Mouse (Mus musculus): ENCODE measurements at regions not wholly inside any gene's neighbourhood (a gene's known extent, or its start where the extent isn't known, plus 50 kb on each side); places are given as distances from the start of the nearest gene placed in this dataset.
A peak's percentile ranks its signal among the peaks of the same experiment; 100 is the strongest.

GRCm38 (mm10) chr8:66568861-66569260 is 57.3 kb downstream of the Tktl2 start:
- TF ChIP-seq CTCF (IDR thresholded peaks at IDR 0.05; ENCODE audit: extremely low read depth, insufficient read length, insufficient replicate concordance, low read depth, low read length) = no peak
- no peak for TF ChIP-seq POLR2A (IDR thresholded peaks at IDR 0.05; ENCODE audit: low read depth, low read length)
- Histone ChIP-seq H3K4me3 (ENCODE audit: low read depth, low read length) (no peak overlapping the region), H3K4me1 (ENCODE audit: control insufficient read depth, insufficient read depth, insufficient read length, low read length) (no peaks in the 10 kb centered on the region), H3K36me3 (ENCODE audit: control insufficient read depth, insufficient read depth, low read length) (no peaks in the 10 kb centered on the region), H3K27me3 (ENCODE audit: control insufficient read depth, insufficient read depth, low read length) (no peaks in the 10 kb centered on the region), H3K27ac (ENCODE audit: insufficient read depth, low read depth, low read length) (no peak overlapping the region)
- 69% methylated on average over 3 of the region's 3 CpGs for WGBS

DNA sequence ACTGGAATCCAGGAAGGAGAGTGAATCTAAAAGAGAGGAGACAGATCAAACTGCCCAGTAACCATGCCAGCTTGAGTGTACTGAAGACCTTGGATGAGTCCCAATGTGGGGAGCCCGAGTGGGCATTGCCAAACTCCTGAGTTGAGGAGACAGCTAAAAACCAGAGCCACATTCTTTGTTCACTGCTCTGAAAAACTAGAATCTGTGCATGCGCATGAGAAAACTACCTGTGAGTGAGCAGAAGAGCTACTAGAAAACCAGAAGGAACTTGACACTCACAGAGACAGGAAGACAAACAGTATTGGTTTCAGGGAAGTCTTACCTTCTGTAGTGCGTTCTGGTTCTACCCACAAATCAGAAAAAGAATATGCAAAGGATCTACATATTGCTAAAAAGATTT is 74.6 kb downstream of the Tktl2 start:
- peak overlapping the region; percentile 67; the same call in 1 of the 2 replicates for H3K27ac ChIP-seq (ENCODE audit: insufficient read depth, low read depth, low read length)
- 86% methylated on average over 3 of the region's 3 CpGs for WGBS
- no peak overlapping the region for H3K4me3 ChIP-seq (ENCODE audit: low read depth, low read length)
- no peaks in the 10 kb centered on the region for H3K27me3 ChIP-seq (ENCODE audit: control insufficient read depth, insufficient read depth, low read length)
- no peaks in the 10 kb centered on the region for H3K4me1 ChIP-seq (ENCODE audit: control insufficient read depth, insufficient read depth, insufficient read length, low read length)
- no peaks in the 10 kb centered on the region for H3K36me3 ChIP-seq (ENCODE audit: control insufficient read depth, insufficient read depth, low read length)
- TF ChIP-seq CTCF (IDR thresholded peaks at IDR 0.05; ENCODE audit: extremely low read depth, insufficient read length, insufficient replicate concordance, low read depth, low read length) (no peak), POLR2A (IDR thresholded peaks at IDR 0.05; ENCODE audit: low read depth, low read length) (no peak)

- no peaks in the 10 kb centered on the region for H3K27me3 ChIP-seq (ENCODE audit: control insufficient read depth, insufficient read depth, low read length)
- H3K36me3 ChIP-seq (ENCODE audit: control insufficient read depth, insufficient read depth, low read length) = no peaks in the 10 kb centered on the region
- H3K27ac ChIP-seq (ENCODE audit: insufficient read depth, low read depth, low read length) = no peak overlapping the region
- H3K4me3 ChIP-seq (ENCODE audit: low read depth, low read length) = no peak overlapping the region
- H3K4me1 ChIP-seq (ENCODE audit: control insufficient read depth, insufficient read depth, insufficient read length, low read length) = no peaks in the 10 kb centered on the region
- no peak for TF ChIP-seq CTCF (IDR thresholded peaks at IDR 0.05; ENCODE audit: extremely low read depth, insufficient read length, insufficient replicate concordance, low read depth, low read length)
- no peak for TF ChIP-seq POLR2A (IDR thresholded peaks at IDR 0.05; ENCODE audit: low read depth, low read length)
- 62% methylated on average over 8 of the region's 8 CpGs for WGBS
Observed at GRCm38 (mm10) chr8:66586850-66587249, 75.3 kb downstream of the Tktl2 start.

- no peaks in the 10 kb centered on the region for H3K4me1 ChIP-seq (ENCODE audit: control insufficient read depth, insufficient read depth, insufficient read length, low read length)
- no peaks in the 10 kb centered on the region for H3K36me3 ChIP-seq (ENCODE audit: control insufficient read depth, insufficient read depth, low read length)
- TF ChIP-seq POLR2A (IDR thresholded peaks at IDR 0.05; ENCODE audit: low read depth, low read length) (no peak), CTCF (IDR thresholded peaks at IDR 0.05; ENCODE audit: extremely low read depth, insufficient read length, insufficient replicate concordance, low read depth, low read length) (no peak)
- WGBS = 81% methylated on average over 2 of the region's 2 CpGs
- no peaks in the 10 kb centered on the region for H3K27me3 ChIP-seq (ENCODE audit: control insufficient read depth, insufficient read depth, low read length)
- H3K4me3 ChIP-seq (ENCODE audit: low read depth, low read length) = no peak overlapping the region
- no peak overlapping the region for H3K27ac ChIP-seq (ENCODE audit: insufficient read depth, low read depth, low read length)
Observed at GRCm38 (mm10) chr8:66587272-66587671, 75.7 kb downstream of the Tktl2 start.

DNA sequence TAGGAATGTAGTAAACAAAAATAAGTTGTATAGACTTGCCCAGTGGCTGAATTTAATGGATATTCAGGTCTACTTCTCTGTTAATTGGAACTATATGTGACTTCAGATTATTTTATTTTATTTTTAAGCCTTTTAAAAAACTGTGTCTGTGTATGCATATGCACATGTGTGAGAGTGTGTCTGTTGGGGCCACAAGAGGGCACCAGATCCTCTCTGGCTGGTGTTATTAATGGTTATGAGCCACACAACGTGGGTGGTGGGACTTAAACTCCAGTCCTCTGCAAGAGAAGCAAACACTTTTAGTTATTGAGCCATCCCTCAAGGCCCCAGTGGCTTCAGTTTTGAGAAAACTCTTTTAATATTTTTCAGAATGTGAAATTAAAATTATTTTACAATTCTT is 77.9 kb downstream of the Tktl2 start:
- Histone ChIP-seq H3K36me3 (ENCODE audit: control insufficient read depth, insufficient read depth, low read length) (no peaks in the 10 kb centered on the region), H3K4me3 (ENCODE audit: low read depth, low read length) (no peak overlapping the region), H3K27ac (ENCODE audit: insufficient read depth, low read depth, low read length) (no peak overlapping the region), H3K27me3 (ENCODE audit: control insufficient read depth, insufficient read depth, low read length) (no peaks in the 10 kb centered on the region), H3K4me1 (ENCODE audit: control insufficient read depth, insufficient read depth, insufficient read length, low read length) (no peaks in the 10 kb centered on the region)
- 43% methylated on average over 1 of the region's 1 CpGs for WGBS
- TF ChIP-seq POLR2A (IDR thresholded peaks at IDR 0.05; ENCODE audit: low read depth, low read length) (no peak), CTCF (IDR thresholded peaks at IDR 0.05; ENCODE audit: extremely low read depth, insufficient read length, insufficient replicate concordance, low read depth, low read length) (no peak)

GRCm38 (mm10) chr8:66607194-66607593 is 80.7 kb downstream of the Npy5r start:
- Histone ChIP-seq H3K27ac (ENCODE audit: insufficient read depth, low read depth, low read length) (no peak overlapping the region), H3K4me1 (ENCODE audit: control insufficient read depth, insufficient read depth, insufficient read length, low read length) (no peaks in the 10 kb centered on the region), H3K36me3 (ENCODE audit: control insufficient read depth, insufficient read depth, low read length) (no peaks in the 10 kb centered on the region), H3K4me3 (ENCODE audit: low read depth, low read length) (no peak overlapping the region), H3K27me3 (ENCODE audit: control insufficient read depth, insufficient read depth, low read length) (no peaks in the 10 kb centered on the region)
- TF ChIP-seq CTCF (IDR thresholded peaks at IDR 0.05; ENCODE audit: extremely low read depth, insufficient read length, insufficient replicate concordance, low read depth, low read length) = no peak
- TF ChIP-seq POLR2A (IDR thresholded peaks at IDR 0.05; ENCODE audit: low read depth, low read length) = no peak
- 68% methylated on average over 5 of the region's 5 CpGs for WGBS

GRCm38 (mm10) chr8:66623361-66623760 is 64.6 kb downstream of the Npy5r start:
- no peak overlapping the region for H3K27ac ChIP-seq (ENCODE audit: insufficient read depth, low read depth, low read length)
- H3K4me1 ChIP-seq (ENCODE audit: control insufficient read depth, insufficient read depth, insufficient read length, low read length) = no peaks in the 10 kb centered on the region
- TF ChIP-seq CTCF (IDR thresholded peaks at IDR 0.05; ENCODE audit: extremely low read depth, insufficient read length, insufficient replicate concordance, low read depth, low read length) (no peak), POLR2A (IDR thresholded peaks at IDR 0.05; ENCODE audit: low read depth, low read length) (no peak)
- H3K27me3 ChIP-seq (ENCODE audit: control insufficient read depth, insufficient read depth, low read length) = no peaks in the 10 kb centered on the region
- no peaks in the 10 kb centered on the region for H3K36me3 ChIP-seq (ENCODE audit: control insufficient read depth, insufficient read depth, low read length)
- 61% methylated on average over 3 of the region's 3 CpGs for WGBS
- H3K4me3 ChIP-seq (ENCODE audit: low read depth, low read length) = no peak overlapping the region

DNA sequence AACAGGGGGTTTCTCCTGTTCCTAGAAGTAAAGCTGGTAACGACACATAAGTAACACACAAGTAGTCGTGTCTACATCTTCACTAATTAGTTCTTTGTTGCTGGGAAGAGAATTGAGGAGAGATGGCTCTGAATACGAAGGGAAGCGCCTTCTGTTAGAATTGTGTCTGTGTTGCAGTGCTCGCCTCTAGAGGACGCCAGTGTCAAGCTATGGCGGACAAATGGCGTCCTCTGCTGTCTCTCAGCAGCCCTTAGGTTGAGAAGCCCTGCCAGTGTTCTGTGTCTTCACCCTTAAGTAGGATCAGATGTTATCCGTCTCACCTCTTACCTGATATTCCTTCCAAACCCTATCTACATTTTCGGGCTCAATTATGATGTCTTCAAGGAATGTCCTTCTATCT is 64.1 kb downstream of the Npy5r start:
- no peaks in the 10 kb centered on the region for H3K4me1 ChIP-seq (ENCODE audit: control insufficient read depth, insufficient read depth, insufficient read length, low read length)
- WGBS = 62% methylated on average over 10 of the region's 10 CpGs

More for the DNA sequence above, 64.1 kb downstream of the Npy5r start:
- H3K36me3 ChIP-seq (ENCODE audit: control insufficient read depth, insufficient read depth, low read length) = no peaks in the 10 kb centered on the region
- H3K27ac ChIP-seq (ENCODE audit: insufficient read depth, low read depth, low read length) = no peak overlapping the region
- no peak for TF ChIP-seq CTCF (IDR thresholded peaks at IDR 0.05; ENCODE audit: extremely low read depth, insufficient read length, insufficient replicate concordance, low read depth, low read length)
- TF ChIP-seq POLR2A (IDR thresholded peaks at IDR 0.05; ENCODE audit: low read depth, low read length) = no peak
- H3K4me3 ChIP-seq (ENCODE audit: low read depth, low read length) = no peak overlapping the region
- H3K27me3 ChIP-seq (ENCODE audit: control insufficient read depth, insufficient read depth, low read length) = no peaks in the 10 kb centered on the region

Data from small intestine, adult 2 months (tissue).